Mouse (Mus musculus) thymus, postnatal 14 days (tissue): ENCODE measurements around the gene Npl.
"Not testable (repeated sequence)": the region's sequence is repeated elsewhere in the genome, so short reads cannot be mapped to it uniquely, and the experiment has no call there.

Experiments used
- DNase-seq: peaks from one replicate; pipeline ENCODE4 v3.0.0; 2021

The Npl gene

GRCm38 (mm10) chr1:153486767-153487499, 62.9 kb downstream of the Npl start:
- DNase-seq = peak; percentile 73

DNA sequence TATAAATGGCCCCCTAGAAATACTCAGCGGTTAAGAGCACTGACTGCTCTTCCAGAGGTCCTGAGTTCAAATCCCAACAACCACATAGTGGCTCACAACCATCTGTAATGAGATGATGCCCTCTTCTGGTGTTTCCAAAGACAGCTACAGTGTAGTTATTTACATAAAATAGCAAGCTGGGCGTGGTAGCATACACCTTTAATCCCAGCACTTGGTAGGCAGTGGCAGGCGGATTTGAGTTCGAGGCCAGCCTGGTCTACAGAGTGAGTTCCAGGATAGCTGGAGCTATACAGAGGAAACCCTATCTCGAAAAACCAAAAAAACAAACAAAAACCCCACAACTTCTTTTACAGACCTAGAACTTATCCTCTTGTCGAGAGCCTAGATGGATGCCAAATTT, 63.7 kb downstream of the Npl start:
- DNase-seq = not testable (repeated sequence)

DNA sequence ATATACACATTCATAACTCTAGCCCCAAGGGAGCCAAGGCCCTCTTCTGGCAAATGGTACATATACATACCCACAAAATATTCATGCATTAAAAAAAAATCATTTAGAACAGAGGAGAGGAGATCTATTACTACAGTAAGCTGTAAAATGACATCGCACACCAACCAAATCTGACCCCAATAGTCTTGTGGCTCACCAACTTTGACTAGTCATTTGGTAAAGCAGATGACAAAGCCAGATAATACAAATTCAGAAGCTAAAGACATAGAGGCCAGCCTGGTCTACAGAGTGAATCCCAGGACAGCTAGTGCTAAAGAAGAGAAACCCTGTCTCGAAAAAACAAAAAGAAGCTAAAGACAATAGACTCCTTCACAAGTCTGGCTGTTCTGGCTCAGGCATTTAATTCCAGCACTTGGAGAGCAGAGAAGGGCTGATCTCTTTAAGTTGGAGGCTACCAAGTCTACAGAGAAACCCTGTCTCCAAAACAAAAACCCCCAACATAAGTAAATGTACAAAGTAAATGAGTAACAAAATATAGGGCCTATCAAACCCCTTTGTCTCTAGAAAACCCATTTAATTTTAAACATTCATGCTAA, 64.5 kb downstream of the Npl start:
- no peak for DNase-seq

GRCm38 (mm10) chr1:153481025-153481412, 68.8 kb downstream of the Npl start:
- DNase-seq = no peak

- peak; percentile 83 for DNase-seq
Measured at GRCm38 (mm10) chr1:153480386-153481024, 69.3 kb downstream of the Npl start.

- no peak for DNase-seq
Measured at GRCm38 (mm10) chr1:153479296-153479695, 70.5 kb downstream of the Npl start.

GRCm38 (mm10) chr1:153461796-153462195, 88.0 kb downstream of the Npl start:
- no peak for DNase-seq

GRCm38 (mm10) chr1:153456137-153456536, 93.7 kb downstream of the Npl start:
- no peak for DNase-seq

DNA sequence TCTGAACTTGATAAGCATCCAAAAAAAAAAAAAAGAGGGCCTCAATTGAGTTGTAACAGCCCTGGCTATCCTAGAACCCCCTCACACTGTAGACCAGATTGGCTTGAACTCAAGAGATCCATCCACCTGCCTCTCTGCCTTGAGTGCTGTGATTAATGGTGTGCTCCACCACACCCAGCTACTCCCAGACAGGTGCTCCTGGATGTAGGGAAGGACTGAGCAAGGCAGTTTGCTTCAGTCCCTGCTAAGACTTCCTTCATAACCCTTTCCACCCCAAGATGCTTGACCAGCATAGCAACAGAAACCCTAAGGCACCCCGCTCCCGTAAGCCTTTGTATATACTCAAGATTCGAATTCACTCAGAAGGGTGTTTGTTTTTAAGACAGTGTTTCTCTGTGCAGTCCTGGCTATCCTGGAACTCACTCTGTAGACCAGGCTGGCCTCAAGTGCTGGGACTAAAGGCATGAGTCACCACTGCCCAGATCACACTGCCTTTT, 96.7 kb downstream of the Npl start:
- DNase-seq = no peak
